Mouse (Mus musculus) c-Kit-positive CD71-negative TER-119-negative erythroid progenitor cells, embryonic 14.5 days (primary cell): Measurements from ENCODE around the gene Ubl4b.
A peak's percentile ranks its signal among the peaks of the same experiment; 100 is the strongest.

Experiments
- DNase-seq: peaks from one replicate; pipeline ENCODE4 v3.0.0-alpha.2; 2013; ENCODE audit warnings: low read depth

The Ubl4b gene

GRCm38 (mm10) chr3:107567766-107568165, 12.9 kb upstream of the Ubl4b start:
- no peak for DNase-seq

- no peak for DNase-seq
Measured at GRCm38 (mm10) chr3:107565331-107565730, 10.5 kb upstream of the Ubl4b start.

- no peak for DNase-seq
Measured at GRCm38 (mm10) chr3:107563880-107564279, 9.0 kb upstream of the Ubl4b start.

- DNase-seq = no peak
Measured at GRCm38 (mm10) chr3:107562591-107562990, 7.7 kb upstream of the Ubl4b start.

- DNase-seq = no peak
Measured at GRCm38 (mm10) chr3:107562104-107562503, 7.2 kb upstream of the Ubl4b start.

- DNase-seq = peak; percentile 38
Measured at GRCm38 (mm10) chr3:107559183-107559582, 4.3 kb upstream of the Ubl4b start.

GRCm38 (mm10) chr3:107558740-107559139, 3.9 kb upstream of the Ubl4b start:
- DNase-seq = no peak

GRCm38 (mm10) chr3:107550409-107551049, 4.3 kb downstream of the Ubl4b start:
- peak; percentile 57 for DNase-seq

- DNase-seq = no peak
Measured at GRCm38 (mm10) chr3:107546956-107547355, 7.9 kb downstream of the Ubl4b start.

GRCm38 (mm10) chr3:107545716-107546412, 9.0 kb downstream of the Ubl4b start:
- no peak for DNase-seq

GRCm38 (mm10) chr3:107545278-107545677, 9.6 kb downstream of the Ubl4b start:
- DNase-seq = no peak

- no peak for DNase-seq
Measured at GRCm38 (mm10) chr3:107543158-107544080, 11.5 kb downstream of the Ubl4b start.

GRCm38 (mm10) chr3:107542584-107542983, 12.3 kb downstream of the Ubl4b start:
- DNase-seq = no peak

GRCm38 (mm10) chr3:107537504-107537889, 17.4 kb downstream of the Ubl4b start:
- no peak for DNase-seq

- DNase-seq = no peak
Measured at GRCm38 (mm10) chr3:107536810-107537503, 17.9 kb downstream of the Ubl4b start.

GRCm38 (mm10) chr3:107534951-107535350, 19.9 kb downstream of the Ubl4b start:
- no peak for DNase-seq

GRCm38 (mm10) chr3:107533532-107533931, 21.3 kb downstream of the Ubl4b start:
- no peak for DNase-seq

GRCm38 (mm10) chr3:107530581-107530980, 24.3 kb downstream of the Ubl4b start:
- DNase-seq = no peak

GRCm38 (mm10) chr3:107529182-107529581, 25.7 kb downstream of the Ubl4b start:
- DNase-seq = no peak

GRCm38 (mm10) chr3:107528401-107529118, 26.3 kb downstream of the Ubl4b start:
- DNase-seq = no peak

- no peak for DNase-seq
Measured at GRCm38 (mm10) chr3:107524547-107524946, 30.3 kb downstream of the Ubl4b start.
